Comparison of ENCODE assay signal across 23 mouse cellular contexts in the genomic region with DNA sequence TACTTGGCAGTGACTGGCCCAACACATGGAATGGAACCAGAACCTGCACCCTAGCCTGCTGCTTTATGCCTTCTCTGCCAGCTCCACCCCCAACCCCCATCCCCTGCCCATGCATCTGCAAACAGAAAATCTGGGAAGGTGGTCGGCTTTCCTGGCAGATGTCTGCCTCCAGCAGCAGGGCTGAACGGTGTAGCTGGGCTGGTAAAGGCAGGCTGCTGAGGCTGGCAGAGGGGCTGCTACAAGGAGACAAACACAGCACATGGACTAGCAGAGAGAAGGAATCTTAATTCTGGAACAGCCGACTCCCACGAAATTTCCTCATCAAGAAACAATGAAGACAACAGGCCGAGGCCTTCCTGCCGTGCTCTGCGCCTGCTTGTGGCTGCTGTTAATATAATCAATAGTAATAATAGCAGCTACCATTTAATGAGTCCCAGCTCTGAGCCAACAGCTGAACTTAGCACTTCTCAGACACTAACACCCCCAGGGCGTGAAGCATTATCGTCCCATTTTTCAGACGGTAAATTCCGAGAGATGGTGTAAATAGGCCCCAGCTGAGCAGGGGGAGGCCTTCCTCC. TPM values are rescaled to one million over a fixed set of nuclear protein-coding genes. Genes with fewer than 3 reads are reported as not detected.
DNase-seq lines count a peak whose midpoint lies in the region; ATAC-seq and TF ChIP-seq lines count a peak whose summit lies in the region.
"Had no signal": no experiment of that assay in that cellular context is flagged by ENCODE, and none has a peak within 500 bp of the region (broad histone marks: within the 10 kb centered on the region; RNA-seq: fewer than 3 reads in every experiment).

No protein-coding gene starts in this region.

- peaks cover 17% of the 10 kb centered on the region for H3K4me1 ChIP-seq in intestine, embryonic 14.5 days (replicated peaks; ENCODE audit: control insufficient read depth, insufficient read depth, low read length)
- no peaks in the 10 kb centered on the region for H3K4me1 ChIP-seq in intestine, postnatal 0 days (replicated peaks; ENCODE audit: control insufficient read depth, insufficient read depth, low read length)
- H3K4me1 ChIP-seq in hindbrain, embryonic 13.5 days (replicated peaks), result peaks cover 14% of the 10 kb centered on the region; the same call in 1 of the 2 replicates
- H3K4me1 ChIP-seq in liver, embryonic 11.5 days (replicated peaks; ENCODE audit: control insufficient read depth, insufficient read depth, low read length), result no peaks in the 10 kb centered on the region
- H3K4me1 ChIP-seq: midbrain, embryonic 15.5 days had no signal

- no peaks in the 10 kb centered on the region for H3K36me3 ChIP-seq in intestine, embryonic 14.5 days (ENCODE audit: control insufficient read depth, insufficient read depth, low read length)
- no peaks in the 10 kb centered on the region for H3K36me3 ChIP-seq in intestine, postnatal 0 days (ENCODE audit: control insufficient read depth, insufficient read depth)
- H3K36me3 ChIP-seq in hindbrain, embryonic 13.5 days, result no peaks in the 10 kb centered on the region
- H3K36me3 ChIP-seq in liver, embryonic 11.5 days (ENCODE audit: control insufficient read depth, insufficient read depth, low read length), result no peaks in the 10 kb centered on the region
- H3K36me3 ChIP-seq: limb, embryonic 15.5 days; midbrain, embryonic 15.5 days; neural tube, embryonic 12.5 days had no signal

- H3K27ac ChIP-seq in intestine, embryonic 14.5 days (ENCODE audit: low read depth), result no peak overlapping the region
- no peak overlapping the region for H3K27ac ChIP-seq in intestine, postnatal 0 days (ENCODE audit: low read depth, low read length)
- no peak overlapping the region for H3K27ac ChIP-seq in hindbrain, embryonic 13.5 days
- H3K27ac ChIP-seq in liver, embryonic 11.5 days (ENCODE audit: low read depth, low read length), result no peak overlapping the region
- H3K27ac ChIP-seq: left cerebral cortex, adult 2 months; limb, embryonic 15.5 days; midbrain, embryonic 15.5 days; neural tube, embryonic 12.5 days had no signal

- TF ChIP-seq CTCF in intestine, postnatal 0 days (IDR thresholded peaks at IDR 0.05; ENCODE audit: low read depth), result no peak

- H3K4me2 ChIP-seq in intestine, embryonic 14.5 days (ENCODE audit: low read length), result no peak overlapping the region
- H3K4me2 ChIP-seq in intestine, postnatal 0 days (replicated peaks; ENCODE audit: low read depth), result no peak overlapping the region
- H3K4me2 ChIP-seq in hindbrain, embryonic 13.5 days, result no peak overlapping the region
- H3K4me2 ChIP-seq in liver, embryonic 11.5 days, result no peak overlapping the region
- H3K4me2 ChIP-seq: heart, embryonic 11.5 days; limb, embryonic 15.5 days; midbrain, embryonic 15.5 days; neural tube, embryonic 12.5 days had no signal

- no peak overlapping the region for H3K9ac ChIP-seq in intestine, embryonic 14.5 days (ENCODE audit: low read length)
- no peak overlapping the region for H3K9ac ChIP-seq in intestine, postnatal 0 days (ENCODE audit: low read depth, low read length)
- H3K9ac ChIP-seq in hindbrain, embryonic 13.5 days, result no peak overlapping the region
- no peak overlapping the region for H3K9ac ChIP-seq in liver, embryonic 11.5 days (ENCODE audit: low read depth, low read length)
- H3K9ac ChIP-seq: limb, embryonic 15.5 days; midbrain, embryonic 15.5 days; neural tube, embryonic 12.5 days had no signal

- WGBS in intestine, embryonic 14.5 days, result 67% methylated on average over 11 of the region's 11 CpGs
- 73% methylated on average over 11 of the region's 11 CpGs for WGBS in intestine, postnatal 0 days
- 54% methylated on average over 11 of the region's 11 CpGs for whole genome bisulfite sequencing in hindbrain, embryonic 13.5 days
- WGBS in liver, embryonic 11.5 days, result 77% methylated on average over 11 of the region's 11 CpGs

- peak; percentile 46 for DNase-seq in intestine, embryonic 14.5 days (ENCODE audit: low spot score)
- DNase-seq in urinary bladder, postnatal 4 days (ENCODE audit: low spot score in 2 of 2), result peak; percentile 10 to 56
- DNase-seq in urinary bladder, adult 18-20 months (ENCODE audit: low spot score in 2 of 2), result no peak
- no peak for DNase-seq in thymus, postnatal 25 days
- no peak for DNase-seq in liver, embryonic 11.5 days (ENCODE audit: low spot score)
- DNase-seq: cerebellum, adult 11-12 months; gastrocnemius, postnatal 36 days; kidney, adult 8-10 months; lung, adult 18-20 months; right cerebral cortex, postnatal 4 days; thymus, adult 18-20 months had no signal

- no peak for ATAC-seq in intestine, embryonic 14.5 days (replicated peaks; ENCODE audit: low FRiP score, low TSS enrichment, low read depth)
- ATAC-seq in intestine, postnatal 0 days, result no peak
- peak; percentile 22; the same call in 1 of the 2 replicates for ATAC-seq in hindbrain, embryonic 13.5 days (ENCODE audit: low FRiP score)
- no peak for ATAC-seq in liver, embryonic 11.5 days (replicated peaks; ENCODE audit: low FRiP score)
- no peak for ATAC-seq in monocyte, adult 5-6 weeks (replicated peaks; ENCODE audit: insufficient number of reproducible peaks, low FRiP score, low TSS enrichment, poor library complexity, severe bottlenecking)
- ATAC-seq: midbrain, embryonic 15.5 days had no signal

- H3K27me3 ChIP-seq in intestine, embryonic 14.5 days (replicated peaks; ENCODE audit: control insufficient read depth, insufficient read depth, low read length), result no peaks in the 10 kb centered on the region
- H3K27me3 ChIP-seq in intestine, postnatal 0 days (replicated peaks; ENCODE audit: control insufficient read depth, insufficient read depth, low read length), result no peaks in the 10 kb centered on the region
- 0 out of 2 replicates have a peak, but pooled peaks cover 11% of the 10 kb centered on the region for H3K27me3 ChIP-seq in hindbrain, embryonic 13.5 days
- no peaks in the 10 kb centered on the region for H3K27me3 ChIP-seq in liver, embryonic 11.5 days (replicated peaks; ENCODE audit: control insufficient read depth, insufficient read depth, low read length)
- H3K27me3 ChIP-seq: midbrain, embryonic 15.5 days; neural tube, embryonic 12.5 days had no signal

- no peaks in the 10 kb centered on the region for H3K9me3 ChIP-seq in intestine, embryonic 14.5 days (ENCODE audit: control insufficient read depth, low read length)
- H3K9me3 ChIP-seq in intestine, postnatal 0 days (ENCODE audit: control insufficient read depth), result no peaks in the 10 kb centered on the region
- H3K9me3 ChIP-seq in hindbrain, embryonic 13.5 days, result no peaks in the 10 kb centered on the region
- H3K9me3 ChIP-seq in liver, embryonic 11.5 days (ENCODE audit: control insufficient read depth, low read length), result no peaks in the 10 kb centered on the region
- H3K9me3 ChIP-seq: limb, embryonic 15.5 days; midbrain, embryonic 15.5 days; neural tube, embryonic 12.5 days had no signal

- no peak overlapping the region for H3K4me3 ChIP-seq in intestine, embryonic 14.5 days (ENCODE audit: low read depth, low read length)
- H3K4me3 ChIP-seq in intestine, postnatal 0 days (ENCODE audit: low read depth, low read length), result no peak overlapping the region
- no peak overlapping the region for H3K4me3 ChIP-seq in hindbrain, embryonic 13.5 days
- no peak overlapping the region for H3K4me3 ChIP-seq in liver, embryonic 11.5 days (ENCODE audit: low read depth, low read length)
- H3K4me3 ChIP-seq: left cerebral cortex, adult 2 months; limb, embryonic 15.5 days; midbrain, embryonic 15.5 days; neural tube, embryonic 12.5 days had no signal

RNA-seq across cellular contexts. Expression of gene Gm12830, which starts 43.8 kb away (rescaled TPM):
- not detected in 2 replicates for polyA plus RNA-seq in intestine, embryonic 14.5 days (2014; fragmentation: Nextera tagmentation; extraction: Ambion mirVana)
- polyA plus RNA-seq in intestine, postnatal 0 days (2015; fragmentation: Nextera tagmentation; extraction: Ambion mirVana), result not detected in 2 replicates
- polyA plus RNA-seq in hindbrain, embryonic 13.5 days (2015; fragmentation: Nextera tagmentation; extraction: Ambion mirVana), result not detected in 2 replicates
- polyA plus RNA-seq in liver, embryonic 11.5 days (2014; fragmentation: Nextera tagmentation; extraction: Ambion mirVana), result not detected in 2 replicates
- total RNA-seq in monocyte, adult 5-6 weeks (2017), result not detected in 3 replicates
- total RNA-seq: ES-E14; gastrocnemius, postnatal 36 days; hematopoietic stem cell, adult 5-6 weeks; left cerebral cortex, adult 2 months; megakaryocyte progenitor cell, adult 5-6 weeks had no signal
- polyA plus RNA-seq: frontal cortex, adult 2 months; heart, embryonic 11.5 days; limb, embryonic 15.5 days; midbrain, embryonic 15.5 days; neural tube, embryonic 12.5 days had no signal

Comparison
In these comparisons a context has a peak if more than half of its experiments do, and no peak if none do; other contexts are left out.
1. DNase-seq: peak in intestine, embryonic 14.5 days (single experiment) and urinary bladder, postnatal 4 days (2 of 2); none in urinary bladder, adult 18-20 months (0 of 2), thymus, postnatal 25 days (single experiment) and liver, embryonic 11.5 days (single experiment).